Mouse (Mus musculus) forebrain, embryonic 10.5 days (tissue): Measurements from ENCODE around the gene Sf3a2. TPM values are rescaled to one million over a fixed set of nuclear protein-coding genes. Genes with fewer than 3 reads are reported as not detected.
A peak's percentile ranks its signal among the peaks of the same experiment; 100 is the strongest.
"Not testable (repeated sequence)": the region's sequence is repeated elsewhere in the genome, so short reads cannot be mapped to it uniquely, and the experiment has no call there.

ENCODE experiments used
- DNase-seq: peaks from one replicate; pipeline ENCODE4 v3.0.0-alpha.2; 2017; ENCODE audit warnings: low spot score; ENCODE audit errors: extremely low spot score
- H3K27ac ChIP-seq: fragments of 300-500 bp; sonication (generic); 2 replicates; pipeline ENCODE4 v1.5.1; 2016; ENCODE audit warnings: mild to moderate bottlenecking
- H3K27me3 ChIP-seq: fragments of 300-500 bp; sonication (generic); 2 replicates; pipeline ENCODE4 v1.6.1; 2016; ENCODE audit warnings: mild to moderate bottlenecking; ENCODE audit not compliant: poor library complexity, severe bottlenecking
- H3K36me3 ChIP-seq: fragments of 300-500 bp; sonication (generic); replicated peaks from 2 replicates; pipeline ENCODE4 v1.6.1; 2016; ENCODE audit warnings: mild to moderate bottlenecking, moderate library complexity
- H3K4me1 ChIP-seq: fragments of 300-500 bp; sonication (generic); 2 replicates; pipeline ENCODE4 v1.6.1; 2016
- H3K4me3 ChIP-seq: fragments of 300-500 bp; sonication (generic); 2 replicates; pipeline ENCODE4 v1.5.1; 2016; ENCODE audit warnings: mild to moderate bottlenecking, moderate library complexity
- H3K9me3 ChIP-seq: fragments of 300-500 bp; sonication (generic); 2 replicates; pipeline ENCODE4 v1.6.1; 2016; ENCODE audit warnings: mild to moderate bottlenecking, moderate library complexity
- WGBS: fragments of 180-500 bp; shearing (Covaris S2); methylation state at CpG from one replicate; pipeline ENCODE4 v1.1.7; 2016; 5-methylcytosine and 5-hydroxymethylcytosine counted together
- polyA plus RNA-seq: library from polyadenylated mRNA; unstranded; fragments of >200 nt; fragmentation: Nextera tagmentation; extraction: Ambion mirVana; gene quantifications from 2 replicates; pipeline ENCODE4 v1.2.1, GENCODE M21; 2016

Gene Sf3a2
- polyA plus RNA-seq, 1 experiment from 2014 or later: 110 TPM

DNA sequence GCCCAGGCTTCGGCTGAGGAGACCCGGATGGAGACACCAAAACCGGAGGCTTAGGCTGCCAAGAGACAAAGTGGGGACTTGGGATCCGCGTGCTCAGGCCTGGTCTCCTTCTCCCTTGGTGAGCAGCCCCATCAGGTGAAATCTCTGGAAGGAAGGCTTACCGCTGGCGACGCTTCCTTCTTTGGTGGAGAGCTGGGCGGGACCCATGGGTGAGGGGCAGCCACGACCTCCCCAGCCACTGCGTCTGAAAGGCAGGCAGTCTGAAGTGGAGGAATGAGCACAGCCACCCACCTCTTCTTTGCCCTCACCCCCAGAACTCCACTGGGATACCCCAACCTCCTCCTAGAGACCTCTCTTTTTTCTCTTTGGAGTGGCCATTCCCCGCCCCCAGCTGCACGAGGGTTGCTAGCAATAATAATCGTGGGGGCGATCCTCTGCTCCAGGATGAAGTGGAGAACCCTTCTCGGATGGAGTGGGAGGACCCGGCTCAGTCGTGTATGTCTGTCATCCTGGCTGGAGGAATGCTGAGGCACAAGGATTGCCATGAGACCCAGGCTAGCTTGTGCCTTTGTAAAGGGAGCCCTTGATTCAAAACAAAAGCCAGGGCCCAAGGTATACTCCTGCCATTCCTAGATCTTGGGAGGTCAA is 11.1 kb downstream of the Sf3a2 start:
- no peak for DNase-seq
- Histone ChIP-seq H3K36me3 (peaks cover 17% of the 10 kb centered on the region), H3K4me3 (peak overlapping the region; percentile 61), H3K4me1 (peaks cover 57% of the 10 kb centered on the region), H3K27ac (peak overlapping the region; percentile 56), H3K27me3 (peaks cover 85% of the 10 kb centered on the region), H3K9me3 (no peaks in the 10 kb centered on the region)
- WGBS: 7% methylated on average over 18 of the region's 18 CpGs

DNA sequence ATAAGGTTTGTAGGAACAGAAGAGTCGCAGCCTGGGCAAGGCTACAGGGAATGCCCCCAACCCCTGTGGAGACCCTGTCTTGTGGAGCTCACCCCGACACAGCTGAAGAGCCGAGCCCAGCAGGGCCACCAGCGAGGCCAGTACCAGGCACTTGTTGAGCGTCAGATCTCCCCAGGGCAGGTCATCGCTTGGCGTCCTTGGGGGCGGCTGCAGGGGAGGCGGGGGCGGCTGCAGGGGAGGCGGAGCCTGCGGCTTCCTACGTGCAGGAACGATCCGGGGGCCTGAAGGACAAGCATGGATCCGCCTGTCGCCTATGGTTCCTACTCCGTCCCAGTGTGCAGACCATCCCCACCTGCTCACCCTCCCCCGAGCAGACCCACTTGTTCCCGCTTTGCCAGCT is 12.1 kb downstream of the Sf3a2 start:
- Histone ChIP-seq H3K4me1 (peaks cover 52% of the 10 kb centered on the region), H3K27me3 (peaks cover 84% of the 10 kb centered on the region), H3K36me3 (peaks cover 7% of the 10 kb centered on the region), H3K4me3 (peak overlapping the region; percentile 38), H3K9me3 (no peaks in the 10 kb centered on the region), H3K27ac (no peak overlapping the region)
- DNase-seq: no peak
- WGBS: 3% methylated on average over 20 of the region's 20 CpGs

DNA sequence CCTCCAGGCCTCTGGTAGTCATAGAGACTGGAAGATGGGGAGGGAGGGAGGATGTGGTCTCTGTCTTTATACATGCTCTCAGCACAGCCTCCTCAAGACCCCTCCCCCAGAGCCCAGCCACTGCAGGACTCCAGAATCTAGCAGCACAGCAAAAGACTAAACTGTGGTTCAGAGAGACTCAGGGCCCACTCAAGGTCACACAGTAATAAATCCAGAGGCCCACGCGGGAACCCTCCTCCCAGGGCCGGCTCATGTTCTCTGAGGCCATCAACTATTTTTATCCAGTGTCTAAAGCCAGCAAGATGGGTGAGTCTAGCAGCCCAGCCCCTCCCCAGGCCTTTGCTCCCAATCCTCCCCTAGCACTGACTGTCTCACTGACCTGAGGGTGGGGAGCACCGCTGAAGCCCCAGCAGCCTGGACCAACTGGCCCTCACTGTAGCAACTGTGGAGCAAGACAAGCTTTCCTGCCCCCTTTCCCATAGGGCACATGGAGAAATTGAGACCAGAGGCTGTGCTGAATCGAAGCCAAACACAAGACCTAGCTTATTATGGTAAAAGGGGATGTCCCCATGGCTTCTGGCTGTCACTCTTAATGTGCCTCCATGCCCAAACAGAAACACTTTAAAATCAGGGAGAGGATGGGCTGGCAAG is 14.5 kb downstream of the Sf3a2 start:
- H3K36me3 ChIP-seq: no peaks in the 10 kb centered on the region
- 0 out of 2 replicates have a peak overlapping the region, but pooled peaks have one; percentile 8 for H3K4me3 ChIP-seq
- peaks cover 60% of the 10 kb centered on the region for H3K27me3 ChIP-seq
- WGBS: 61% methylated on average over 5 of the region's 5 CpGs
- H3K27ac ChIP-seq: no peak overlapping the region
- no peak for DNase-seq
- H3K9me3 ChIP-seq: no peaks in the 10 kb centered on the region
- H3K4me1 ChIP-seq: peaks cover 30% of the 10 kb centered on the region

DNA sequence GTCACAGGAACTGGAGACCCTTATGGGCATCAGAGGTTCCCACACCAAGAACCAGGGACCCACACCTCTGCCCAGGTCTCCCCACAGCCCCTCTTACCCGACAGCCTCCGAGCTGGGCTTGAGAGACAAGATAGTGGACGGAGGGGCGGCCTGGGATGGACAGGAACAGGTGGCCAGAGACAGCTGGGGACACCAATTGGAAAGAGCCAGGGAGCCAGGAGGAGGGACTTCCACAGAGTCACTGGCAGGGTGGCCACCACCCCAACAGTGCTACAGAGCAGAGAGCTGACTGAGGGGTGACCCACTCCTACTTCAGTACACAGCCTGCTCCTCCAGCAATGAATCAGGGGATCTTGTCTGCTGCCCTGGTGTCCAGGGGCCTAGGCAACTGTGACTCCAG is 15.4 kb downstream of the Sf3a2 start, which contains the start of gene Jsrp1:
Gene Jsrp1 (minus strand): TSS at position 133 of the 400 bp plus-strand sequence.
- Histone ChIP-seq H3K36me3 (no peaks in the 10 kb centered on the region), H3K4me1 (peaks cover 21% of the 10 kb centered on the region), H3K27me3 (peaks cover 51% of the 10 kb centered on the region), H3K9me3 (no peaks in the 10 kb centered on the region), H3K4me3 (0 out of 2 replicates have a peak within 1 kb of the TSS, but pooled peaks have one; percentile 8), H3K27ac (no peak within 1 kb of the TSS)
- no peak for DNase-seq
- WGBS: 71% methylated on average over 4 of the region's 4 CpGs

DNA sequence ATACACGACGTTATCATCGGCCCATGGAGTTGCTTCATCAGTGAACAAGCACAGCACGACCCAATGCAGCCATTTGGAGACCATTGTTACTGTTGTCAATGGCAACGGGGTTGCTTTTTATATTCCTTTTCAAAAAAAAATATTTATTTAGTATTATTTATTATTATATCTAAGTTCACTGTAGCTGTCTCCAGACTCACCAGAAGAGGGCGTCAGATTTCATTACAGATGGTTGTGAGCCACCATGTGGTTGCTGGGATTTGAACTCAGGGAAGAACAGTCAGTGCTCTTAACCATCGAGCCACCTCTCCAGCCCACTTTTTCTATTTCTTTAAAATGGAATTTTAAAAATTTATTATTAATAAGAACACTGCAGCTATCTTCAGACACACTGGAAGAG is 16.8 kb downstream of the Sf3a2 start:
- Histone ChIP-seq H3K4me3 (no peak overlapping the region), H3K9me3 (no peaks in the 10 kb centered on the region), H3K4me1 (peaks cover 8% of the 10 kb centered on the region), H3K27me3 (peaks cover 37% of the 10 kb centered on the region), H3K27ac (no peak overlapping the region), H3K36me3 (no peaks in the 10 kb centered on the region)
- DNase-seq: no peak
- 74% methylated on average over 7 of the region's 7 CpGs for WGBS

DNA sequence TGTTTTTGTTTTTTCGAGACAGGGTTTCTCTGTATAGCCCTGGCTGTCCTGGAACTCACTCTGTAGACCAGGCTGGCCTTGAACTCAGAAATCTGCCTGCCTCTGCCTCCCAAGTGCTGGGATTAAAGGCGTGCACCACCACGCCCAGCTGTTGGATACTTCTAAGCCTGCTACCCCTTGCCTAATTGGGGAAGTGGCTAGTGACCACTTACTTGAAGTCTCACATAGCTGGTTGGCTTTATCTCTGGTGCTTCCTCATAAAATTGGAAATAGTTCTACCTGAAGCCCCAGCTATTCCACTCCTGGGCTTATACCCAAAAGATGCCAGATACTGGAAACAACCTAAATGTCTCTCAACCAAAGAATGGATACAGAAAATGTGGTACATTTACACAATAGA is 18.3 kb downstream of the Sf3a2 start:
- not testable (repeated sequence) for H3K36me3 ChIP-seq
- WGBS: 79% methylated on average over 3 of the region's 3 CpGs

DNA sequence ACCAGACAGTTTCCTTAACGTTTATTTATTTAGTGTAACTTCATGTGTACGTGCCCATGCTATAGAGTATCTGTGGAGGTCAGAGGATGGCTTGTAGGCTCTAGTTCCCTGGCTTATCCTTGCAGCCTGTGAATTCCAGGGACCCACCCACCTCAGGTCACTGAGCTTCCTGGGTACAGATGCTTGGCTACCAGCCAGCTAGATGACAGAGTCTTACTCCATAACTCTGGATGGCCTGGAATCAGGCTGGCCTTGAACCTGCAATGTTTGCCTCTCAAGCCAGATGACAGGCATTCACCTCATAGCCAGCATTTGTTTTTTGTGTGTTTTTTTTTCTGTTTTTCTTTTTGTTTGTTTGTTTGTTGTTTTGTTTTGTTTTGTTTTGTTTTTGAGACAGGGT is 19.2 kb downstream of the Sf3a2 start:
- Histone ChIP-seq H3K4me1 (no peaks in the 10 kb centered on the region), H3K4me3 (no peak overlapping the region), H3K27me3 (peaks cover 13% of the 10 kb centered on the region), H3K9me3 (no peaks in the 10 kb centered on the region), H3K27ac (no peak overlapping the region), H3K36me3 (no peaks in the 10 kb centered on the region)
- no peak for DNase-seq
- 81% methylated on average over 2 of the region's 2 CpGs for WGBS

More for the DNA sequence above, 18.3 kb downstream of the Sf3a2 start:
- not testable (repeated sequence) for H3K27ac ChIP-seq, DNase-seq, H3K4me3 ChIP-seq, H3K9me3 ChIP-seq, H3K4me1 ChIP-seq
- peaks cover 22% of the 10 kb centered on the region for H3K27me3 ChIP-seq

DNA sequence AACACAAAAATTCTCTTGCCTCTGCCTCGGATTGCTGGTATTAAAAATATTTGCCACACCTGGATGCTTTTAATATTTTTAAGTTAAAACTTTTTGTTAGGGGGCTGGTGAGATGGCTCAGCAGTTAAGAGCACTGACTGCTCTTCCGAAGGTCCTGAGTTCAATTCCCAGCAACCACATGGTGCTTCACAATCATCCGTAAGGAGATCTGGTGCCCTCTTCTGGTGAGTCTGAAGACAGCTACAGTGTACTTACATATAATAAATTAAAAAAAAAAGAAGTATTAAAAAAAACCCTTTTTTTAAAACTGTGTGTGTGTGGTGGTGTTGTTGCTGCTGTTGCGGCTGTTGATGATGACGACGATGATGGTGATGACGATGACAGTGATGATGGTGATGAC is 20.0 kb downstream of the Sf3a2 start:
- WGBS: 85% methylated on average over 7 of the region's 7 CpGs
- not testable (repeated sequence) for H3K27ac ChIP-seq, H3K27me3 ChIP-seq, H3K9me3 ChIP-seq, H3K36me3 ChIP-seq, H3K4me1 ChIP-seq, H3K4me3 ChIP-seq, DNase-seq

DNA sequence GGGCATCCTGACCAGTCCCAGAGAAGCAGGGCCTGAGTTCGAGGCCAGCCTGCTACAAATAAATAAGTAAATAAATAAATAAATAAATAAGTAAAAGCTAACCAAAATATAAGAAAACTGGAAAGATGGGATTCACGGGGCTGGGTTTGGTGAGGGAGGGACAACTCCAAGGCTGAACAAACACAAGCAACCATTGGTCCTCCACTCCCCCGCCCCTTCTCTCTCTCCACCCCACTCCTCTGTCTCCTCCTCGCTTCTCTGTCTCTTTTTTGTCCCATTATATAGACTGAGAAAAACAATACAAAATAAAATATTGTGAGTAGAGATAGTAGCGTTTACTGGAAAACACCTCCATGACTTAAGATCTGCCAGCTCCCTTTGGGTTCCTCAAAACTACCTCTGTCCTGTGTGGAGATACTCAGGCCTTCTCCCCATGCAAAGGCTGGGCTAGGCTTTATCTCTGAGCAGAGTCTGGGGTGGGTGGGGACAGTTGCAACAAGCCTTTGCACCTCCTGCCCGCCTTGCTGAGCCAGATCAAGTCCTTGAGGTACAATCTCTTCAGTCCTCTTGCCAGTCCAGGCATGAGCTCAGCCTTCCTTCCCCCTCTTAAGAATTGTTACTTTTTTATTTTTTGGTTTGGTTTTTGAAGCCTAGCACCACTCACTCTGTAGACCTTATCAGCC is 20.7 kb downstream of the Sf3a2 start:
- no peaks in the 10 kb centered on the region for H3K4me1 ChIP-seq
- 57% methylated on average over 6 of the region's 6 CpGs for WGBS
- no peak overlapping the region for H3K4me3 ChIP-seq
- no peak for DNase-seq
- no peaks in the 10 kb centered on the region for H3K36me3 ChIP-seq
- H3K9me3 ChIP-seq: no peaks in the 10 kb centered on the region
- H3K27me3 ChIP-seq: no peaks in the 10 kb centered on the region
- no peak overlapping the region for H3K27ac ChIP-seq

DNA sequence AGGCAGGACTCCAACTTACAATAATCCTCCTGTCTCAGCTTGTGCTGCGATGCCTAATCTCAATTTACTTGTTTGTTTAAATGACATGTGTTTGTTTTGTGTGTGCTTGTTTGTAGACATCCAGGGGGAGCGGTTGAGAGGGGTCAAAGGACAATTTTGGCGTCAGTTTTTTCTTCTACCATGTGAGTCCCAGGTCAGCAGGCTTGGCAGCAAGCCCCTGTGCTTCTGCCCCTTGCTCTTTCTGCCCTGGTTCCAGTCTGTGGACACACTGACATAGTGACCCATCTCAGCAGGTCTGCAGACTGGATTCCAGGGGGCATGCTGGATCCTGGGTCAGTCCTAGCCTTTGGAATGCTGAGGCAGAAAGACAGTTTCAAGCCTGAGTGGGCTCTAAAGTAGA is 21.4 kb downstream of the Sf3a2 start:
- WGBS: 64% methylated on average over 3 of the region's 3 CpGs
- Histone ChIP-seq H3K4me3 (no peak overlapping the region), H3K36me3 (no peaks in the 10 kb centered on the region), H3K4me1 (no peaks in the 10 kb centered on the region), H3K27me3 (no peaks in the 10 kb centered on the region), H3K9me3 (no peaks in the 10 kb centered on the region), H3K27ac (no peak overlapping the region)
- no peak for DNase-seq

DNA sequence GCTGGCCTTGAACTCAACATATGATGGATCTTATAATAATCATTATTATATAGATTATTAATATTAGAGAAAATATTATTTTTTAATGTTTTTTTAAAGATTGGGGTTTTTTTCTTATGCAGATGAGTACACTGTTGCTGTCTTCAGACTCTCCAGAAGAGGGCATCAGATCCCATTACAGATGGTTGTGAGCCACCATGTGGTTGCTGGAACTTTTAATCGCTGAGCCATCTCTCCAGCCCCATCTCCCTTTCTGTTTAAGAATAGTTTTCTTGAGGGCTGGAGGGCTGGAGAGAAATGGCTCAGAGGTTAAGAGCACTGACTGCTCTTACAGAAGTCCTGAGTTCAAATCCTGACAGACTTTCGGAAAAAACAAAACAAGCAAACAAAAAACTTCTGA is 24.0 kb downstream of the Sf3a2 start:
- peaks cover 8% of the 10 kb centered on the region; the same call in 1 of the 2 replicates for H3K4me1 ChIP-seq
- H3K36me3 ChIP-seq: no peaks in the 10 kb centered on the region
- WGBS: 44% methylated on average over 2 of the region's 2 CpGs
- no peak overlapping the region for H3K27ac ChIP-seq
- H3K4me3 ChIP-seq: no peak overlapping the region
- H3K9me3 ChIP-seq: no peaks in the 10 kb centered on the region
- DNase-seq: no peak
- H3K27me3 ChIP-seq: no peaks in the 10 kb centered on the region

DNA sequence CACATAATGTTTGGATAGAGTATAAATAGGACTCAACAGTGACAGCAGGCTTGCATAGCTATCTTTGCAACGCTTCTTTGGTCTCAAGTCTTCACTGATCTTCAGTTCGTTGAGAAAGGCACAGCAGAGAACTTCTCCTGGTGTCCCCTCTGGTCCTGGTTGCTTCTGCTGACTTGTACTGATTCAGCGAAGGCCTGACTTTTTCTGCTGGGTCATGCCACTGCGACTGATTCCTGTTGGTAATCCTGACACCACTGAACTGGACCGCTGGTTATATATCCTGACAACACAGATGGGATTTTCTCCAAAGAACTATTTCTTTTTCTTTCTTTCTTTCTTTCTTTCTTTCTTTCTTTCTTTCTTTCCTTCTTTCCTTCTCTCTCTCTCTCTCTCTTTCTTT is 24.5 kb downstream of the Sf3a2 start:
- H3K36me3 ChIP-seq: no peaks in the 10 kb centered on the region
- no peak for DNase-seq
- no peak overlapping the region for H3K4me3 ChIP-seq
- H3K9me3 ChIP-seq: no peaks in the 10 kb centered on the region
- WGBS: 95% methylated on average over 5 of the region's 5 CpGs
- no peak overlapping the region for H3K27ac ChIP-seq
- H3K4me1 ChIP-seq: peaks cover 12% of the 10 kb centered on the region
- H3K27me3 ChIP-seq: no peaks in the 10 kb centered on the region

DNA sequence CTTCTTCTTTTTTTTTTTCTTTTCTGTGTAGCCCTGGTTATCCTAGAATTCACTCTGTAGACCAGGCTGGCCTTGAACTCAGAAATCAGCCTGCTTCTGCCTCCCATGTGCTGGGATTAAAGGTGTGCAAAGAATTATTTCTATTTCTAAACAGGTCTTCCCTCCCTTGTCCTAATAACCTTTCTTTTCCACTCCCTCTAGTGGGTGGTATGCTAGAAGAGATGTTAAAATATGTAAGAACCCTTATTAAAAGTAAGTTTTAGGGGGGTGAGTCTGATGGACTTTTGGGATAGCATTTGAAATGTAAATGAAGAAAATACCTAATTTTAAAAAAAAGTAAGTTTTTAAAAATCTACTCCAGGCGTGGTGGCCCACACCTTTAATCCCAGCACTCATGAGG is 25.3 kb downstream of the Sf3a2 start:
- H3K4me3 ChIP-seq: no peak overlapping the region
- H3K27ac ChIP-seq: no peak overlapping the region
- no peak for DNase-seq
- peaks cover 19% of the 10 kb centered on the region for H3K4me1 ChIP-seq
- no peaks in the 10 kb centered on the region for H3K27me3 ChIP-seq
- no peaks in the 10 kb centered on the region for H3K9me3 ChIP-seq
- 79% methylated on average over 1 of the region's 1 CpGs for WGBS
- H3K36me3 ChIP-seq: peaks cover 6% of the 10 kb centered on the region
